In genomic region chr3:122317339-122317738, GRCm38 (mm10) we compare ENCODE assay signal across 20 mouse cellular contexts. TPM values are rescaled to one million over a fixed set of nuclear protein-coding genes. Genes with fewer than 3 reads are reported as not detected.
DNase-seq lines count a peak whose midpoint lies in the region; ATAC-seq and TF ChIP-seq lines count a peak whose summit lies in the region.
"Had no signal": no experiment of that assay in that cellular context is flagged by ENCODE, and none has a peak within 500 bp of the region (broad histone marks: within the 10 kb centered on the region; RNA-seq: fewer than 3 reads in every experiment).

No protein-coding gene starts in this region.

- H3K4me1 ChIP-seq in lung, embryonic 15.5 days, result peaks cover 4% of the 10 kb centered on the region
- H3K4me1 ChIP-seq in lung, adult 2 months (ENCODE audit: control insufficient read depth, insufficient read depth, low read length), result no peaks in the 10 kb centered on the region

- H3K9me3 ChIP-seq in lung, embryonic 15.5 days, result no peaks in the 10 kb centered on the region
- H3K9me3 ChIP-seq: G1E; heart, embryonic 12.5 days had no signal

- no peak overlapping the region for H3K4me3 ChIP-seq in lung, embryonic 15.5 days
- no peak overlapping the region for H3K4me3 ChIP-seq in lung, adult 2 months (replicated peaks; ENCODE audit: extremely low read depth, low read depth, low read length)
- H3K4me3 ChIP-seq: erythroblast, embryonic 14.5 days had no signal

- TF ChIP-seq CTCF in lung, adult 2 months (IDR thresholded peaks at IDR 0.05; ENCODE audit: insufficient read depth, low read length), result no peak

- no peaks in the 10 kb centered on the region for H3K36me3 ChIP-seq in lung, embryonic 15.5 days
- H3K36me3 ChIP-seq: G1E; heart, embryonic 12.5 days had no signal

- ATAC-seq in lung, embryonic 15.5 days (ENCODE audit: borderline replicate concordance, extremely low read depth, low FRiP score, low TSS enrichment), result no peak
- no peak for ATAC-seq in inflammation-experienced regulatory T-cells, adult 6 months
- ATAC-seq: CD4-positive, CD25-positive, alpha-beta regulatory T cell, adult 4 months had no signal

- no peak for TF ChIP-seq POLR2A in lung, adult 2 months (IDR thresholded peaks at IDR 0.05; ENCODE audit: borderline replicate concordance, extremely low read depth, low read depth, low read length)

- peak overlapping the region; percentile 63 for H3K27ac ChIP-seq in lung, embryonic 15.5 days
- H3K27ac ChIP-seq: layer of hippocampus, adult 2 months had no signal

- H3K27me3 ChIP-seq in lung, embryonic 15.5 days, result no peaks in the 10 kb centered on the region

- peak; percentile 39 for DNase-seq in gastrocnemius, postnatal 10 days
- no peak for DNase-seq in gastrocnemius, adult 18-20 months (ENCODE audit: low spot score)
- no peak for DNase-seq in lung, adult 2 months
- peak; percentile 78 for DNase-seq in NIH3T3 (ENCODE audit: low read depth)
- peak; percentile 55 for DNase-seq in adrenal gland, postnatal 14 days
- no peak for DNase-seq in urinary bladder, postnatal 36 days (ENCODE audit: low spot score in 2 of 2)
- DNase-seq: cerebellum, adult 11-12 months; heart, postnatal 4 days; kidney, adult 2 months; left cerebral cortex, postnatal 4 days; lung, postnatal 14 days; right cerebral cortex, postnatal 4 days; thymus, postnatal 4 days had no signal

- WGBS in lung, embryonic 15.5 days, result 73% methylated on average over 6 of the region's 6 CpGs
- WGBS in lung, adult 2 months, result 82% methylated on average over 6 of the region's 6 CpGs

- H3K4me2 ChIP-seq in lung, embryonic 15.5 days, result no peak overlapping the region

- H3K9ac ChIP-seq in lung, embryonic 15.5 days, result no peak overlapping the region
- H3K9ac ChIP-seq: heart, embryonic 12.5 days had no signal

RNA-seq across cellular contexts. Expression of gene Bcar3, which starts 23.4 kb away (rescaled TPM):
- total RNA-seq in gastrocnemius, postnatal 10 days (2021), result 10 to 100 TPM; 14.1 to 23.2 TPM
- total RNA-seq in gastrocnemius, adult 18-20 months (2021), result 1 to 10 TPM; 3.0 to 8.3 TPM
- 14.7 and 16.2 TPM in 2 replicates for polyA plus RNA-seq in lung, embryonic 15.5 days (2015; fragmentation: Nextera tagmentation; extraction: Ambion mirVana)
- polyA plus RNA-seq in lung, adult 2 months (2012; rRNA removed), result 47.6 and 54.4 TPM in 2 replicates
- total RNA-seq in adrenal gland, postnatal 14 days (2021), result 51.4 and 55.5 TPM in 2 replicates
- under 1 TPM in 1 of 3 experiments, not detected in 2; 0.58 TPM for polyA plus RNA-seq in inflammation-experienced regulatory T-cells, adult 6 months (2017; shearing (Covaris generic))
- polyA plus RNA-seq: erythroblast, embryonic 14.5 days; G1E had no signal

RNA-seq across cellular contexts. Expression of gene Dnttip2, which starts 43.2 kb away (rescaled TPM):
- total RNA-seq in gastrocnemius, postnatal 10 days (2021), result 10 to 100 TPM; 22.0 to 23.4 TPM
- 10 to 100 TPM; 27.2 to 28.4 TPM for total RNA-seq in gastrocnemius, adult 18-20 months (2021)
- polyA plus RNA-seq in lung, embryonic 15.5 days (2015; fragmentation: Nextera tagmentation; extraction: Ambion mirVana), result 60.5 and 67.8 TPM in 2 replicates
- 5.6 and 8.1 TPM in 2 replicates for polyA plus RNA-seq in lung, adult 2 months (2012; rRNA removed)
- 42.9 and 44.7 TPM in 2 replicates for total RNA-seq in adrenal gland, postnatal 14 days (2021)
- 100 to 1,000 TPM; 101 to 118 (median 101) TPM for polyA plus RNA-seq in inflammation-experienced regulatory T-cells, adult 6 months (2017; shearing (Covaris generic))

Comparison
In these comparisons a context has a peak if more than half of its experiments do, and no peak if none do; other contexts are left out.
1. DNase-seq: peak in gastrocnemius, postnatal 10 days (single experiment), NIH3T3 (single experiment) and adrenal gland, postnatal 14 days (single experiment); none in gastrocnemius, adult 18-20 months (single experiment), lung, adult 2 months (single experiment) and urinary bladder, postnatal 36 days (0 of 2).